Mouse (Mus musculus) heart, adult 2 months (tissue): ENCODE results near the gene Npnt. TPM values are rescaled to one million over a fixed set of nuclear protein-coding genes. Genes with fewer than 3 reads are reported as not detected.

Source experiments
- DNase-seq, 2 experiments: peaks; one replicate each; pipeline ENCODE4 v3.0.0; 2021
- H3K27ac ChIP-seq: fragments of 200-600 bp; 2 replicates; pipeline ENCODE4 v1.8.1; 2022
- H3K27me3 ChIP-seq: fragments of 200-500 bp; 2 replicates; pipeline ENCODE4 v1.6.1; 2012; ENCODE audit warnings: mild to moderate bottlenecking, low read length, inconsistent platforms, mixed read lengths; ENCODE audit not compliant: control insufficient read depth, insufficient read depth
- H3K36me3 ChIP-seq: fragments of 200-500 bp; 2 replicates; pipeline ENCODE4 v1.6.1; 2012; ENCODE audit warnings: low read length, inconsistent platforms; ENCODE audit not compliant: control insufficient read depth, insufficient read depth
- H3K4me1 ChIP-seq: fragments of 200-500 bp; 2 replicates; pipeline ENCODE4 v1.6.1; 2011; ENCODE audit warnings: low read length; ENCODE audit not compliant: control insufficient read depth, insufficient read depth
- H3K4me3 ChIP-seq: fragments of 200-600 bp; 2 replicates; pipeline ENCODE4 v1.8.1; 2022
- H3K79me2 ChIP-seq: fragments of 200-500 bp; replicated peaks from 2 replicates; pipeline ENCODE4 v1.6.1; 2012; ENCODE audit warnings: mild to moderate bottlenecking, inconsistent platforms, low read length, moderate library complexity, mixed read lengths; ENCODE audit not compliant: control insufficient read depth, insufficient read depth
- H3K9ac ChIP-seq: fragments of 200-500 bp; 2 replicates; pipeline ENCODE4 v1.6.1; 2012; ENCODE audit warnings: low read depth, mild to moderate bottlenecking, control low read depth, inconsistent platforms, low read length, mixed read lengths
- CTCF ChIP-seq: fragments of 200-600 bp; IDR thresholded peaks from 2 replicates; pipeline ENCODE4 v1.8.1; 2022; ENCODE audit warnings: antibody characterized with exemption, mild to moderate bottlenecking, moderate library complexity
- EP300 ChIP-seq: fragments of 200-500 bp; IDR thresholded peaks from 2 replicates; pipeline ENCODE4 v1.6.1; 2011; ENCODE audit warnings: low read depth, low read length, control low read depth; ENCODE audit not compliant: insufficient read depth
- POLR2A ChIP-seq: fragments of 200-500 bp; IDR thresholded peaks from 2 replicates; pipeline ENCODE4 v1.6.1; 2011; ENCODE audit warnings: mild to moderate bottlenecking, low read depth, low read length, control low read depth; ENCODE audit not compliant: insufficient read depth
- WGBS: fragments of 180-500 bp; shearing (Covaris S2); methylation state at CpG from one replicate; pipeline ENCODE4 v1.1.7; 2018; 5-methylcytosine and 5-hydroxymethylcytosine counted together
- intact Hi-C: fragments of 180-260 bp; cut with DNase I; formaldehyde crosslinking; loops from one replicate; pipeline ENCODE4 v1.15.1; 2025
- polyA plus RNA-seq: library from polyadenylated mRNA; depleted of rRNA; stranded (reverse); fragments of >200 nt; gene quantifications from 2 replicates; pipeline ENCODE4 v1.2.3, GENCODE M21; 2012
- total RNA-seq, 2 experiments: library from RNA; stranded (reverse); gene quantifications; 2 replicates each; pipeline ENCODE4 v1.2.3; 2021

Npnt gene
- total and polyA plus RNA-seq, 3 experiments = 3.1 to 6.7 (median 4.5) TPM

GRCm38 (mm10) chr3:132981968-132982367 lies 31.9 kb upstream of the Npnt start:
- intact Hi-C loops = no loop called here
- H3K36me3 ChIP-seq = no peaks in the 10 kb centered on the region

GRCm38 (mm10) chr3:132979781-132980461 lies 29.8 kb upstream of the Npnt start:
- Histone ChIP-seq H3K27me3 (no peaks in the 10 kb centered on the region), H3K36me3 (no peaks in the 10 kb centered on the region), H3K27ac (no peak overlapping the region), H3K4me1 (no peaks in the 10 kb centered on the region), H3K9ac (no peak overlapping the region), H3K4me3 (no peak overlapping the region), H3K79me2 (no peaks in the 10 kb centered on the region)
- intact Hi-C loops = no loop called here
- no peak for DNase-seq
- TF ChIP-seq EP300 (no peak), POLR2A (no peak), CTCF (no peak)
- 93% methylated on average over 12 of the region's 12 CpGs for WGBS

More at GRCm38 (mm10) chr3:132981968-132982367, 31.9 kb upstream of the Npnt start:
- Histone ChIP-seq H3K4me1 (no peaks in the 10 kb centered on the region), H3K27me3 (no peaks in the 10 kb centered on the region), H3K27ac (no peak overlapping the region), H3K9ac (no peak overlapping the region), H3K79me2 (no peaks in the 10 kb centered on the region), H3K4me3 (no peak overlapping the region)
- TF ChIP-seq EP300 = no peak
- TF ChIP-seq POLR2A = no peak
- TF ChIP-seq CTCF = no peak
- DNase-seq = no peak
- 97% methylated on average over 2 of the region's 2 CpGs for WGBS

GRCm38 (mm10) chr3:132966255-132966654 lies 16.2 kb upstream of the Npnt start:
- H3K27ac ChIP-seq = no peak overlapping the region
- H3K4me1 ChIP-seq = no peaks in the 10 kb centered on the region
- no peak overlapping the region for H3K9ac ChIP-seq
- H3K4me3 ChIP-seq = no peak overlapping the region
- H3K36me3 ChIP-seq = no peaks in the 10 kb centered on the region
- intact Hi-C loops = no loop called here
- no peaks in the 10 kb centered on the region for H3K79me2 ChIP-seq
- no peak for DNase-seq
- 69% methylated on average over 5 of the region's 5 CpGs for WGBS
- no peaks in the 10 kb centered on the region for H3K27me3 ChIP-seq
- TF ChIP-seq CTCF (no peak), EP300 (no peak), POLR2A (no peak)

- intact Hi-C loops = no loop called here
- no peak for DNase-seq
- WGBS = 48% methylated on average over 9 of the region's 9 CpGs
- no peak for TF ChIP-seq POLR2A
- no peak for TF ChIP-seq CTCF
- TF ChIP-seq EP300 = no peak
- no peaks in the 10 kb centered on the region for H3K79me2 ChIP-seq
- no peak overlapping the region for H3K27ac ChIP-seq
- H3K36me3 ChIP-seq = no peaks in the 10 kb centered on the region
- no peak overlapping the region for H3K4me3 ChIP-seq
- no peaks in the 10 kb centered on the region for H3K27me3 ChIP-seq
- H3K9ac ChIP-seq = no peak overlapping the region
- H3K4me1 ChIP-seq = no peaks in the 10 kb centered on the region
Measured at GRCm38 (mm10) chr3:132964715-132965507, 14.8 kb upstream of the Npnt start.

GRCm38 (mm10) chr3:132962631-132963361 lies 12.7 kb upstream of the Npnt start:
- Histone ChIP-seq H3K4me3 (no peak overlapping the region), H3K4me1 (no peaks in the 10 kb centered on the region), H3K27ac (no peak overlapping the region), H3K36me3 (no peaks in the 10 kb centered on the region), H3K79me2 (no peaks in the 10 kb centered on the region), H3K27me3 (no peaks in the 10 kb centered on the region), H3K9ac (no peak overlapping the region)
- DNase-seq = no peak
- 76% methylated on average over 7 of the region's 7 CpGs for WGBS
- intact Hi-C loops = no loop called here
- TF ChIP-seq CTCF (no peak), POLR2A (no peak), EP300 (no peak)
